In the genomic region with DNA sequence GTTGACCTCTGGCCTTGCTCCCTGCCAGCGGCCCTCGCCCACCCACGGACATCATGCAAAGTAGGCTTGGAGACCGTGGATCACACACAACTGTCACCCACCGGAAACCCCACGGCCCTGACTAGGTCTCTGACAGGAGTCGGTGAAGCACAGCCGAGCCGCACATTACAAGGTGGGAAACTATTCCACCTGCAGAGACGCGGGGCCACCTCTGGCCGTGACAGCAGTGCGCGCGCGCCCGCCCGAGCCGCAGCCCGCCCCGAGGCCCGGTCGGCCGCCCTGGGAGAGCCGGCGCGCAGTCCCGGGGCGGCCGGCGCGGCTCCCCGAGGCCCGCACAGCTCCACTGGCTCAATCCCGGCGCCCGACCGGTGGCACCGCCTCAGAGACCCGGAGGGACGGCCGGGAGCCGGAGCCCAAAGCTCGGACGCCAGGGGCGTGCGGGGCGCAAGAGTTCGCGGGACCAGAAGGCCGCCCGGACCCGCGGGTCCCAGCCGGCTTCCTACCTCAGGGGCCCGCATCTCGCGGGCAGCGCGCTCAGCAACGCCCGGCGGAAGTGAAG, we compare ENCODE assay signal across 8 mouse cellular contexts. TPM values are rescaled to one million over a fixed set of nuclear protein-coding genes. Genes with fewer than 3 reads are reported as not detected.
DNase-seq lines count a peak whose midpoint lies in the region; ATAC-seq and TF ChIP-seq lines count a peak whose summit lies in the region.
"Not testable (repeated sequence)": the region's sequence is repeated elsewhere in the genome, so short reads cannot be mapped to it uniquely, and the experiment has no call there.

No protein-coding gene starts in this region.

- not testable (repeated sequence) for TF ChIP-seq CTCF in G1E (IDR thresholded peaks at IDR 0.05; ENCODE audit: low read depth, low read length)

- H3K27me3 ChIP-seq in G1E (ENCODE audit: insufficient read depth, low read length); intestine, embryonic 14.5 days (replicated peaks; ENCODE audit: control insufficient read depth, insufficient read depth, low read length); limb, embryonic 12.5 days; megakaryocyte, embryonic 14.5 days (replicated peaks): not testable (repeated sequence)

- peak overlapping the region; percentile 47 for H3K9ac ChIP-seq in intestine, embryonic 14.5 days (ENCODE audit: low read length)
- peak overlapping the region; percentile 73 for H3K9ac ChIP-seq in limb, embryonic 12.5 days (replicated peaks)

- H3K9me3 ChIP-seq in G1E (replicated peaks); intestine, embryonic 14.5 days (ENCODE audit: control insufficient read depth, low read length); limb, embryonic 12.5 days; megakaryocyte, embryonic 14.5 days: not testable (repeated sequence)

- H3K36me3 ChIP-seq in G1E (replicated peaks), result peaks cover 19% of the 10 kb centered on the region
- not testable (repeated sequence) for H3K36me3 ChIP-seq in intestine, embryonic 14.5 days (ENCODE audit: control insufficient read depth, insufficient read depth, low read length); limb, embryonic 12.5 days; megakaryocyte, embryonic 14.5 days (replicated peaks; ENCODE audit: low read length)

- DNase-seq in G1E (ENCODE audit: low spot score), result not testable (repeated sequence)
- DNase-seq in cerebellum, postnatal 14 days, result peak; percentile 41 to 47
- peak; percentile 77 for DNase-seq in intestine, embryonic 14.5 days (ENCODE audit: low spot score)
- peak; percentile 13 for DNase-seq in retina, embryonic 14.5 days (ENCODE audit: low spot score)
- peak; percentile 10 for DNase-seq in urinary bladder, postnatal 14 days (ENCODE audit: low spot score)

- not testable (repeated sequence) for ATAC-seq in G1E (ENCODE audit: extremely low read depth, insufficient number of reproducible peaks, low FRiP score, poor library complexity, severe bottlenecking)
- ATAC-seq in frontal cortex, adult (ENCODE audit: low TSS enrichment), result peak; percentile 41
- ATAC-seq in intestine, embryonic 14.5 days (replicated peaks; ENCODE audit: low FRiP score, low TSS enrichment, low read depth), result peak; percentile 71
- peak; percentile 48; the same call in 1 of the 2 replicates for ATAC-seq in limb, embryonic 12.5 days (ENCODE audit: insufficient number of reproducible peaks, insufficient read depth, low FRiP score, low TSS enrichment, low read depth)

- peaks cover 36% of the 10 kb centered on the region for H3K4me1 ChIP-seq in G1E (ENCODE audit: insufficient read depth, low read depth, low read length)
- not testable (repeated sequence) for H3K4me1 ChIP-seq in intestine, embryonic 14.5 days (replicated peaks; ENCODE audit: control insufficient read depth, insufficient read depth, low read length); limb, embryonic 12.5 days (replicated peaks)
- peaks cover 15% of the 10 kb centered on the region for H3K4me1 ChIP-seq in megakaryocyte, embryonic 14.5 days

- under 1% methylated on average over 40 of the region's 63 CpGs for WGBS in intestine, embryonic 14.5 days
- under 1% methylated on average over 56 of the region's 63 CpGs for WGBS in limb, embryonic 12.5 days

- H3K4me3 ChIP-seq in G1E (ENCODE audit: low read depth, low read length), result peak overlapping the region; percentile 76
- peak overlapping the region; percentile 51 for H3K4me3 ChIP-seq in intestine, embryonic 14.5 days (ENCODE audit: low read depth, low read length)
- H3K4me3 ChIP-seq in limb, embryonic 12.5 days (replicated peaks), result peak overlapping the region; percentile 66
- H3K4me3 ChIP-seq in megakaryocyte, embryonic 14.5 days (replicated peaks), result peak overlapping the region; percentile 94

- peak overlapping the region; percentile 74 for H3K4me2 ChIP-seq in intestine, embryonic 14.5 days (ENCODE audit: low read length)
- H3K4me2 ChIP-seq in limb, embryonic 12.5 days, result peak overlapping the region; percentile 78

- not testable (repeated sequence) for H3K27ac ChIP-seq in intestine, embryonic 14.5 days (ENCODE audit: low read depth); limb, embryonic 12.5 days

RNA-seq across cellular contexts. Expression of gene Pdpr, which starts 50.5 kb away (rescaled TPM):
- total RNA-seq in G1E (2014; fragmentation: Nextera tagmentation), result 14.0 and 15.7 TPM in 2 replicates
- total RNA-seq in G1E (2017), result 19.4 and 20.5 TPM in 2 replicates
- 8.7 and 9.5 TPM in 2 replicates for polyA plus RNA-seq in G1E (2012)
- polyA plus RNA-seq in intestine, embryonic 14.5 days (2014; fragmentation: Nextera tagmentation; extraction: Ambion mirVana), result 6.3 and 7.1 TPM in 2 replicates
- 14.5 and 14.7 TPM in 2 replicates for polyA plus RNA-seq in limb, embryonic 12.5 days (2016; fragmentation: Nextera tagmentation; extraction: Ambion mirVana)
- 0.89 and 1.00 TPM in 2 replicates for polyA plus RNA-seq in megakaryocyte, embryonic 14.5 days (2012; ENCODE audit: insufficient read depth, low replicate concordance)

RNA-seq across cellular contexts. Expression of gene Clec18a, which starts 52.8 kb away (rescaled TPM):
- total RNA-seq in G1E (2014; fragmentation: Nextera tagmentation), result not detected in 2 replicates
- 0.05 and 0.06 TPM in 2 replicates for total RNA-seq in G1E (2017)
- polyA plus RNA-seq in G1E (2012), result not detected in 2 replicates
- polyA plus RNA-seq in intestine, embryonic 14.5 days (2014; fragmentation: Nextera tagmentation; extraction: Ambion mirVana), result not detected in 2 replicates
- polyA plus RNA-seq in limb, embryonic 12.5 days (2016; fragmentation: Nextera tagmentation; extraction: Ambion mirVana), result 0.24 TPM in 1 of 2 replicates, not detected in the other
- not detected in 2 replicates for polyA plus RNA-seq in megakaryocyte, embryonic 14.5 days (2012; ENCODE audit: insufficient read depth, low replicate concordance)
